Mouse (Mus musculus): ENCODE data around the gene Rab6b. TPM values are rescaled to one million over a fixed set of nuclear protein-coding genes. Genes with fewer than 3 reads are reported as not detected.

Gene Rab6b
- polyA plus RNA-seq, 1 experiment from 2014 or later, result 80.7 TPM

DNA sequence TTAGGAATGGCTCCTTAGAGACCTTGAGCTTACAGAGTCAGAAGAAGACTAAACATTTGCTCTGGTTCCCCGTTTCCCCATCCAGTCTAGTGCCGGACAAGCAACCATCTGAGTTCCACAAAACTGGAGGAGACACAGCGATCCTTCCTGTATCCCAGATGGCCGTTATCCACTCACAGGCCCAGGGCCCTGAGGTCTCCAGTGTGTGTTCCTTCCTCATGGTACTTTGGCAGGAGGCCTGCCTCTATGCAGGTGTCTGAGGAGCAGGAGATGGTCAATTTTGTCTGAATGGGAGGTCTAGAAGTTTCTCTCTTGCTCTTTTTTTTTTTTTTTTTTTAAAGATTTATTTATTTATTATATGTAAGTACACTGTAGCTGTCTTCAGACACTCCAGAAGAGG lies 13.2 kb downstream of the Rab6b start:
- DNase-seq (ENCODE audit: low spot score), result no peak
- ATAC-seq (ENCODE audit: low FRiP score), result no peak
- no peak overlapping the region for H3K27ac ChIP-seq
- H3K27me3 ChIP-seq (ENCODE audit: control insufficient read depth, insufficient read depth, low read length), result no peaks in the 10 kb centered on the region
- peaks cover 10% of the 10 kb centered on the region for H3K4me1 ChIP-seq (replicated peaks; ENCODE audit: control insufficient read depth, insufficient read depth, low read length)
- no peaks in the 10 kb centered on the region for H3K9me3 ChIP-seq (ENCODE audit: control insufficient read depth, low read length)
- H3K36me3 ChIP-seq (replicated peaks; ENCODE audit: control insufficient read depth, insufficient read depth), result peaks cover 15% of the 10 kb centered on the region
- no peak overlapping the region for H3K4me2 ChIP-seq (replicated peaks)
- no peak overlapping the region for H3K9ac ChIP-seq
- WGBS, result 98% methylated on average over 4 of the region's 4 CpGs
- no peak overlapping the region for H3K4me3 ChIP-seq (replicated peaks; ENCODE audit: low read length)

DNA sequence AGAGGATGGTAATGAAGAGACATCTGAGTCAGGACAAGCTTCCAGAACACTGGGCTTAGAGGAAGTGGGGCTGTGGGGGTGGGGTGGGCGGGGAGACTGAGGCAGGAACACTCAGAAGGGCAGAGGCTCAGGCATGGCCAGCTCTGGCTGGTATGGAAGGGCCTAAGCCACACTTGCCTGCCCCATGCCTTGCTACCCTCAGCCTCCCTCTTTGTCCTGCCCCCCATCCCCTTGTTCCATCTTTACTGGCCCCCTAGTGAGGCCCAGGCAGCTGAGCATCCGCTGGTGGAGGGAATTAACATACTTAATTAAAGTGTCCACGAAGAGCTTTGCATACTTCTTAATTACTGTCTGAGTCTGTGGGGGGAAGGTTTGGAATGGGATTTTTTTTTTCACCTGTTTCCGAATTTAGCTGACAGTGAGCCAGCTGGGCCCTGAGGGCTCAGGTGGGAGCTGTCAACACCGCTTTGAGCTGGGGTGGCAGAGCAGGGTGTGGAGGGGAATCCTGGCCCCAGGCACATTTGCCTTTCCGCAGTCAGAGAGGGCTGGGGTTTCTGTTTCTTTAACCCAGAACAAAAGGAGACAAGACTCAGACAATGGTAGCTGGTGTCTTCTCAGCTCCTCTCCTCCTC lies 22.0 kb downstream of the Rab6b start:
- Histone ChIP-seq H3K4me3 (replicated peaks; ENCODE audit: low read length) (no peak overlapping the region), H3K9ac (peak overlapping the region; percentile 34), H3K4me1 (replicated peaks; ENCODE audit: control insufficient read depth, insufficient read depth, low read length) (peaks cover 48% of the 10 kb centered on the region), H3K36me3 (replicated peaks; ENCODE audit: control insufficient read depth, insufficient read depth) (peaks cover 9% of the 10 kb centered on the region; the same call in 1 of the 2 replicates), H3K9me3 (ENCODE audit: control insufficient read depth, low read length) (no peaks in the 10 kb centered on the region), H3K4me2 (replicated peaks) (no peak overlapping the region), H3K27ac (peak overlapping the region; percentile 71), H3K27me3 (ENCODE audit: control insufficient read depth, insufficient read depth, low read length) (no peaks in the 10 kb centered on the region)
- no peak for DNase-seq (ENCODE audit: low spot score)
- ATAC-seq (ENCODE audit: low FRiP score), result peak; percentile 50; the same call in 1 of the 2 replicates
- WGBS, result 18% methylated on average over 6 of the region's 6 CpGs

- WGBS, result 52% methylated on average over 9 of the region's 9 CpGs
- H3K4me3 ChIP-seq (replicated peaks; ENCODE audit: low read length), result no peak overlapping the region
- H3K9me3 ChIP-seq (ENCODE audit: control insufficient read depth, low read length), result no peaks in the 10 kb centered on the region
- peaks cover 3% of the 10 kb centered on the region; the same call in 1 of the 2 replicates for H3K36me3 ChIP-seq (replicated peaks; ENCODE audit: control insufficient read depth, insufficient read depth)
- 0 out of 2 replicates have a peak, but pooled peaks have one; percentile 14 for ATAC-seq (ENCODE audit: low FRiP score)
- no peak overlapping the region for H3K9ac ChIP-seq
- H3K4me2 ChIP-seq (replicated peaks), result no peak overlapping the region
- peak overlapping the region; percentile 71 for H3K27ac ChIP-seq
- no peaks in the 10 kb centered on the region for H3K27me3 ChIP-seq (ENCODE audit: control insufficient read depth, insufficient read depth, low read length)
- DNase-seq (ENCODE audit: low spot score), result no peak
- H3K4me1 ChIP-seq (replicated peaks; ENCODE audit: control insufficient read depth, insufficient read depth, low read length), result peaks cover 55% of the 10 kb centered on the region
Measured at GRCm38 (mm10) chr9:103134450-103135030, 23.0 kb downstream of the Rab6b start.

- Histone ChIP-seq H3K9ac (no peak overlapping the region), H3K27ac (no peak overlapping the region), H3K4me3 (replicated peaks; ENCODE audit: low read length) (no peak overlapping the region), H3K27me3 (ENCODE audit: control insufficient read depth, insufficient read depth, low read length) (no peaks in the 10 kb centered on the region), H3K4me1 (replicated peaks; ENCODE audit: control insufficient read depth, insufficient read depth, low read length) (peaks cover 40% of the 10 kb centered on the region), H3K36me3 (replicated peaks; ENCODE audit: control insufficient read depth, insufficient read depth) (peaks cover 32% of the 10 kb centered on the region), H3K4me2 (replicated peaks) (no peak overlapping the region), H3K9me3 (ENCODE audit: control insufficient read depth, low read length) (no peaks in the 10 kb centered on the region)
- WGBS, result 53% methylated on average over 6 of the region's 6 CpGs
- DNase-seq (ENCODE audit: low spot score) (no peak), ATAC-seq (ENCODE audit: low FRiP score) (no peak)
Measured at GRCm38 (mm10) chr9:103139481-103139880, 27.9 kb downstream of the Rab6b start.

- Histone ChIP-seq H3K27me3 (ENCODE audit: control insufficient read depth, insufficient read depth, low read length) (no peaks in the 10 kb centered on the region), H3K9ac (no peak overlapping the region), H3K36me3 (replicated peaks; ENCODE audit: control insufficient read depth, insufficient read depth) (peaks cover 32% of the 10 kb centered on the region), H3K4me1 (replicated peaks; ENCODE audit: control insufficient read depth, insufficient read depth, low read length) (peaks cover 44% of the 10 kb centered on the region), H3K4me2 (replicated peaks) (no peak overlapping the region), H3K9me3 (ENCODE audit: control insufficient read depth, low read length) (no peaks in the 10 kb centered on the region), H3K27ac (no peak overlapping the region), H3K4me3 (replicated peaks; ENCODE audit: low read length) (no peak overlapping the region)
- DNase-seq (ENCODE audit: low spot score) (no peak), ATAC-seq (ENCODE audit: low FRiP score) (no peak)
- 90% methylated on average over 6 of the region's 6 CpGs for WGBS
Measured at GRCm38 (mm10) chr9:103140384-103140783, 28.8 kb downstream of the Rab6b start.

- Histone ChIP-seq H3K4me2 (replicated peaks) (no peak overlapping the region), H3K4me1 (replicated peaks; ENCODE audit: control insufficient read depth, insufficient read depth, low read length) (peaks cover 46% of the 10 kb centered on the region)
- 92% methylated on average over 7 of the region's 7 CpGs for WGBS
Measured at GRCm38 (mm10) chr9:103141266-103141665, 29.7 kb downstream of the Rab6b start.

DNA sequence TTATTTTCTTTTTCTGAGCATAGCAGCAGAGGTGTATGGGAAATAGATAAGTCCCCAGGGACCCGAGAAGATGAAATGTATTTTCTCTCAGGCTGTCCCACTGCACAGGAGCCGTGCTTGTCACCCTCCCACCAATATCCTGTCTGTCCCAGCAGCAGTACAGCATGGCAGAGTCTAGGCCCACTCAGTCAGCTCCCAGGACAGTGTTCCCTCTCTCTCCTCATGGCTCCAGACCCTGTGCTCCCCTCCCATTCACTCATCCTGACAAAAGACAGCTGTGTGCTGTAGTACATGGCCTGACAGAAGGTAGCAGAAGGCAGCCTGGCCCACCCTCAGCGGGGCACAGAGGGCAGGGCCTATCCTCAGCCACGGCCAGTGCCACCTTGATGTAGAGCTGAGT lies 32.3 kb downstream of the Rab6b start:
- Histone ChIP-seq H3K9ac (no peak overlapping the region), H3K4me1 (replicated peaks; ENCODE audit: control insufficient read depth, insufficient read depth, low read length) (peaks cover 61% of the 10 kb centered on the region), H3K36me3 (replicated peaks; ENCODE audit: control insufficient read depth, insufficient read depth) (peaks cover 32% of the 10 kb centered on the region), H3K27ac (no peak overlapping the region), H3K4me3 (replicated peaks; ENCODE audit: low read length) (no peak overlapping the region), H3K4me2 (replicated peaks) (no peak overlapping the region), H3K27me3 (ENCODE audit: control insufficient read depth, insufficient read depth, low read length) (no peaks in the 10 kb centered on the region), H3K9me3 (ENCODE audit: control insufficient read depth, low read length) (no peaks in the 10 kb centered on the region)
- 57% methylated on average over 4 of the region's 4 CpGs for WGBS
- ATAC-seq (ENCODE audit: low FRiP score), result no peak
- no peak for DNase-seq (ENCODE audit: low spot score)

More at GRCm38 (mm10) chr9:103141266-103141665, 29.7 kb downstream of the Rab6b start:
- Histone ChIP-seq H3K9me3 (ENCODE audit: control insufficient read depth, low read length) (no peaks in the 10 kb centered on the region), H3K36me3 (replicated peaks; ENCODE audit: control insufficient read depth, insufficient read depth) (peaks cover 32% of the 10 kb centered on the region), H3K9ac (no peak overlapping the region), H3K27me3 (ENCODE audit: control insufficient read depth, insufficient read depth, low read length) (no peaks in the 10 kb centered on the region), H3K27ac (no peak overlapping the region), H3K4me3 (replicated peaks; ENCODE audit: low read length) (no peak overlapping the region)
- DNase-seq (ENCODE audit: low spot score) (no peak), ATAC-seq (ENCODE audit: low FRiP score) (no peak)

GRCm38 (mm10) chr9:103145351-103145750 lies 33.8 kb downstream of the Rab6b start:
- no peak overlapping the region for H3K4me2 ChIP-seq (replicated peaks)
- 32% methylated on average over 5 of the region's 5 CpGs for whole genome bisulfite sequencing
- H3K4me1 ChIP-seq (replicated peaks; ENCODE audit: control insufficient read depth, insufficient read depth, low read length), result peaks cover 53% of the 10 kb centered on the region
- H3K9ac ChIP-seq, result peak overlapping the region; percentile 7; the same call in 1 of the 2 replicates
- H3K27ac ChIP-seq, result peak overlapping the region; percentile 75
- H3K4me3 ChIP-seq (replicated peaks; ENCODE audit: low read length), result no peak overlapping the region
- H3K36me3 ChIP-seq (replicated peaks; ENCODE audit: control insufficient read depth, insufficient read depth), result peaks cover 32% of the 10 kb centered on the region
- no peaks in the 10 kb centered on the region for H3K27me3 ChIP-seq (ENCODE audit: control insufficient read depth, insufficient read depth, low read length)
- H3K9me3 ChIP-seq (ENCODE audit: control insufficient read depth, low read length), result no peaks in the 10 kb centered on the region
- ATAC-seq (ENCODE audit: low FRiP score) (no peak), DNase-seq (ENCODE audit: low spot score) (no peak)

DNA sequence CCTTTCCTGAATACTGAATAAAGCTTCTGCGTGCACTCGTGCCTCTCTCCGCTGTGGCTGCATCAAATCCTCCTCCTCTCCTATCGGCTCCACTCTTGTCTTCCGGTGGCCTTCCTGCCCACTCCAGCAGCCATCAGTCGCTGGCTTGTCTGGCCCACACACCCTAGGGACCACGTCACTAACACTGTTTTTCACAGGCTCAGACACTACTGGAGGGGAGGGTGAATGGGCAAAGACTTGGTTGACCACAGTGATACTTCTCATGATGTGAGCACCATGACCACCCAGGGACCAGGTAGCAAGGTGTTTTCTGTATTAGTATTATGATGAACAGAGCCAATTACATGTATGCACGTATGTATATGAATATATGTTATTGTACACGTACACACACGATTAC lies 34.7 kb downstream of the Rab6b start:
- no peak for DNase-seq (ENCODE audit: low spot score)
- Histone ChIP-seq H3K4me1 (replicated peaks; ENCODE audit: control insufficient read depth, insufficient read depth, low read length) (peaks cover 53% of the 10 kb centered on the region), H3K27me3 (ENCODE audit: control insufficient read depth, insufficient read depth, low read length) (no peaks in the 10 kb centered on the region)

More for the DNA sequence above, 34.7 kb downstream of the Rab6b start:
- WGBS, result 50% methylated on average over 10 of the region's 10 CpGs
- Histone ChIP-seq H3K27ac (peak overlapping the region; percentile 75), H3K4me2 (replicated peaks) (peak overlapping the region; percentile 34; the same call in 1 of the 2 replicates), H3K4me3 (replicated peaks; ENCODE audit: low read length) (no peak overlapping the region), H3K9ac (peak overlapping the region; percentile 0; the same call in 1 of the 2 replicates), H3K36me3 (replicated peaks; ENCODE audit: control insufficient read depth, insufficient read depth) (peaks cover 28% of the 10 kb centered on the region), H3K9me3 (ENCODE audit: control insufficient read depth, low read length) (0 out of 2 replicates have a peak, but pooled peaks cover 3% of the 10 kb centered on the region)
- ATAC-seq (ENCODE audit: low FRiP score), result 0 out of 2 replicates have a peak, but pooled peaks have one; percentile 23
